Mouse (Mus musculus) ES-E14 (cell line): ENCODE data around the gene Trak2. TPM values are rescaled to one million over a fixed set of nuclear protein-coding genes. Genes with fewer than 3 reads are reported as not detected.

Source experiments
- DNase-seq: peaks from one replicate; pipeline ENCODE4 v3.0.0-alpha.2; 2013; ENCODE audit warnings: low read depth, low spot score
- H3K27ac ChIP-seq: 2 replicates; pipeline ENCODE4 v1.5.1; 2012; ENCODE audit warnings: low read depth, mild to moderate bottlenecking, low read length, moderate library complexity, mixed read lengths; ENCODE audit not compliant: poor library complexity, insufficient read depth, severe bottlenecking
- H3K36me3 ChIP-seq: 2 replicates; pipeline ENCODE4 v1.6.1; 2012; ENCODE audit warnings: mild to moderate bottlenecking, low read length, moderate library complexity, mixed read lengths; ENCODE audit not compliant: control insufficient read depth, poor library complexity, insufficient read depth, severe bottlenecking
- H3K4me1 ChIP-seq, 2 experiments: fragments of 150-350 bp in 1 of 2; sonication (generic) in 1 of 2; 2 replicates each; pipeline ENCODE4 v1.6.1; 2012; ENCODE audit warnings: low read length in 2 of 2, mild to moderate bottlenecking in 1 of 2, mixed read lengths in 1 of 2; ENCODE audit not compliant: control insufficient read depth in 2 of 2, insufficient read depth in 2 of 2, poor library complexity in 1 of 2
- H3K4me3 ChIP-seq, 2 experiments: fragments of 150-350 bp in 1 of 2; sonication (generic) in 1 of 2; 2 replicates each; pipeline ENCODE4 v1.5.1; 2012; ENCODE audit warnings: low read length in 2 of 2, low read depth in 1 of 2, mild to moderate bottlenecking in 1 of 2, mixed read lengths in 1 of 2; ENCODE audit not compliant: insufficient read depth in 1 of 2, poor library complexity in 1 of 2, severe bottlenecking in 1 of 2
- H3K9ac ChIP-seq: 2 replicates; pipeline ENCODE4 v1.6.1; 2012; ENCODE audit warnings: low read depth, mild to moderate bottlenecking, low read length, mixed read lengths; ENCODE audit not compliant: poor library complexity, insufficient read depth, severe bottlenecking
- H3K9me3 ChIP-seq: fragments of 150-350 bp; sonication (generic); 2 replicates; pipeline ENCODE4 v1.6.1; 2012; ENCODE audit warnings: low read depth, mild to moderate bottlenecking, low read length; ENCODE audit not compliant: control insufficient read depth, insufficient read depth
- CHD2 ChIP-seq: IDR thresholded peaks from 2 replicates; pipeline ENCODE4 v1.6.1; 2014; ENCODE audit warnings: mild to moderate bottlenecking, low read depth, low read length, inconsistent platforms
- HCFC1 ChIP-seq: IDR thresholded peaks from 2 replicates; pipeline ENCODE4 v1.6.1; 2012; ENCODE audit warnings: low read length, inconsistent platforms, borderline replicate concordance; ENCODE audit not compliant: insufficient read depth
- MAFK ChIP-seq: IDR thresholded peaks from 2 replicates; pipeline ENCODE4 v1.6.1; 2014; ENCODE audit warnings: mild to moderate bottlenecking, low read depth, low read length, inconsistent platforms; ENCODE audit not compliant: insufficient read depth
- ZC3H11A ChIP-seq: IDR thresholded peaks from 2 replicates; pipeline ENCODE4 v1.6.1; 2012; ENCODE audit warnings: low read depth, mild to moderate bottlenecking, inconsistent platforms, low read length, borderline replicate concordance
- ZNF384 ChIP-seq: IDR thresholded peaks from 2 replicates; pipeline ENCODE4 v1.6.1; 2012; ENCODE audit warnings: low read depth, low read length, inconsistent platforms
- in situ Hi-C, 2 experiments: fragments of 600-800 bp; cut with MboI; formaldehyde crosslinking; loops; one replicate each; pipeline ENCODE4 v1.15.1; 2025; ENCODE audit warnings: low sequenced_read_pairs in 2 of 2, inconsistent platforms in 1 of 2; ENCODE audit not compliant: unreplicated experiment in 2 of 2
- total RNA-seq: library from RNA; depleted of rRNA; stranded (reverse); fragments of 300-350 nt; gene quantifications from 2 replicates; pipeline ENCODE4 v1.2.3, GENCODE M21; 2012; rRNA removed

Trak2 gene
- 17.0 and 19.7 TPM in 2 replicates for total RNA-seq

GRCm38 (mm10) chr1:58973366-58974221 lies at the start of gene Trak2, which contains the start of gene Stradb:
Gene Trak2, minus strand, starts transcription at chr1:58973430.
Gene Stradb, plus strand, starts transcription at chr1:58973522.
- no peak within 1 kb of the TSS for H3K27ac ChIP-seq
- no peaks in the 10 kb centered on the region for H3K9me3 ChIP-seq
- no peaks in the 10 kb centered on the region; a peak in 2 of 4 replicates for H3K4me1 ChIP-seq
- DNase-seq: peak; percentile 92
- peak within 1 kb of the TSS; percentile 87 to 93 for H3K4me3 ChIP-seq
- no peaks in the 10 kb centered on the region for H3K36me3 ChIP-seq
- in situ Hi-C loops: no loop called here
- TF ChIP-seq HCFC1 (peak; percentile 95), ZC3H11A (no peak)
- H3K9ac ChIP-seq: peak within 1 kb of the TSS; percentile 80

- H3K27ac ChIP-seq: no peak overlapping the region
- no peaks in the 10 kb centered on the region for H3K4me1 ChIP-seq
- no peak overlapping the region for H3K4me3 ChIP-seq
Measured at GRCm38 (mm10) chr1:59021556-59021955, 48.3 kb upstream of the Trak2 start.

GRCm38 (mm10) chr1:59009250-59009649 lies 36.0 kb upstream of the Trak2 start:
- Histone ChIP-seq H3K4me1 (no peaks in the 10 kb centered on the region), H3K4me3 (no peak overlapping the region), H3K9ac (no peak overlapping the region), H3K27ac (no peak overlapping the region), H3K9me3 (no peaks in the 10 kb centered on the region), H3K36me3 (no peaks in the 10 kb centered on the region)
- DNase-seq: peak; percentile 9
- in situ Hi-C loops: no loop called here
- TF ChIP-seq ZNF384 (no peak), MAFK (no peak)

More at GRCm38 (mm10) chr1:59021556-59021955, 48.3 kb upstream of the Trak2 start:
- Histone ChIP-seq H3K36me3 (no peaks in the 10 kb centered on the region), H3K9ac (no peak overlapping the region), H3K9me3 (no peaks in the 10 kb centered on the region)
- in situ Hi-C loops: no loop called here
- TF ChIP-seq ZNF384 (no peak), MAFK (no peak), HCFC1 (no peak), CHD2 (no peak), ZC3H11A (no peak)
- no peak for DNase-seq

GRCm38 (mm10) chr1:58995313-58995712 lies 22.1 kb upstream of the Trak2 start:
- no peak overlapping the region for H3K4me3 ChIP-seq

GRCm38 (mm10) chr1:58993723-58994122 lies 20.5 kb upstream of the Trak2 start:
- in situ Hi-C loops: no loop called here
- H3K4me1 ChIP-seq: peaks cover 0 to 1% of the 10 kb centered on the region in 2 experiments; a peak in 1 of 4 replicates
- H3K4me3 ChIP-seq: no peak overlapping the region
- no peak overlapping the region for H3K9ac ChIP-seq
- H3K27ac ChIP-seq: no peak overlapping the region
- no peak for DNase-seq
- H3K36me3 ChIP-seq: no peaks in the 10 kb centered on the region
- TF ChIP-seq HCFC1 (no peak), ZC3H11A (no peak), MAFK (no peak), ZNF384 (no peak), CHD2 (no peak)
- H3K9me3 ChIP-seq: no peaks in the 10 kb centered on the region

More at GRCm38 (mm10) chr1:58995313-58995712, 22.1 kb upstream of the Trak2 start:
- Histone ChIP-seq H3K4me1 (peaks cover 0 to 1% of the 10 kb centered on the region in 2 experiments; a peak in 1 of 4 replicates), H3K36me3 (no peaks in the 10 kb centered on the region), H3K27ac (no peak overlapping the region), H3K9ac (no peak overlapping the region), H3K9me3 (no peaks in the 10 kb centered on the region)
- TF ChIP-seq HCFC1 (no peak), CHD2 (no peak), MAFK (no peak), ZC3H11A (no peak)
- DNase-seq: no peak
- in situ Hi-C loops: no loop called here
